Mouse (Mus musculus) lung, embryonic 15.5 days (tissue): Measurements from ENCODE around the gene Prkag2. TPM values are rescaled to one million over a fixed set of nuclear protein-coding genes. Genes with fewer than 3 reads are reported as not detected.

ENCODE experiments used
- ATAC-seq: fragments of 200-750 bp; cut with Nextera tagmentation; 2 replicates; pipeline ENCODE4 v1.8.0; 2017; ENCODE audit warnings: moderate number of reproducible peaks, borderline replicate concordance; ENCODE audit not compliant: low FRiP score, low TSS enrichment; ENCODE audit errors: extremely low read depth
- H3K27ac ChIP-seq: fragments of 300-500 bp; sonication (generic); 2 replicates; pipeline ENCODE4 v1.5.1; 2015; ENCODE audit warnings: moderate library complexity, mild to moderate bottlenecking, inconsistent platforms
- H3K27me3 ChIP-seq: fragments of 300-500 bp; sonication (generic); 2 replicates; pipeline ENCODE4 v1.6.1; 2015; ENCODE audit warnings: inconsistent platforms
- H3K36me3 ChIP-seq: fragments of 300-500 bp; sonication (generic); 2 replicates; pipeline ENCODE4 v1.6.1; 2015; ENCODE audit warnings: inconsistent platforms
- H3K4me1 ChIP-seq: fragments of 300-500 bp; sonication (generic); 2 replicates; pipeline ENCODE4 v1.6.1; 2015; ENCODE audit warnings: inconsistent platforms
- H3K4me2 ChIP-seq: fragments of 300-500 bp; sonication (generic); 2 replicates; pipeline ENCODE4 v1.6.1; 2015; ENCODE audit warnings: inconsistent platforms, mild to moderate bottlenecking, moderate library complexity
- H3K4me3 ChIP-seq: fragments of 300-500 bp; sonication (generic); 2 replicates; pipeline ENCODE4 v1.5.1; 2015; ENCODE audit warnings: mild to moderate bottlenecking, inconsistent platforms
- H3K9ac ChIP-seq: fragments of 300-500 bp; sonication (generic); 2 replicates; pipeline ENCODE4 v1.6.1; 2015; ENCODE audit warnings: inconsistent platforms
- H3K9me3 ChIP-seq: fragments of 300-500 bp; sonication (generic); 2 replicates; pipeline ENCODE4 v1.6.1; 2016; ENCODE audit warnings: inconsistent platforms
- WGBS: fragments of 180-500 bp; shearing (Covaris S2); methylation state at CpG from one replicate; pipeline ENCODE4 v1.1.7; 2015; 5-methylcytosine and 5-hydroxymethylcytosine counted together
- polyA plus RNA-seq: library from polyadenylated mRNA; unstranded; fragments of >200 nt; fragmentation: Nextera tagmentation; extraction: Ambion mirVana; gene quantifications from 2 replicates; pipeline ENCODE4 v1.2.1, GENCODE M21; 2015

Gene Prkag2
- polyA plus RNA-seq: 27.9 and 30.2 TPM in 2 replicates

DNA sequence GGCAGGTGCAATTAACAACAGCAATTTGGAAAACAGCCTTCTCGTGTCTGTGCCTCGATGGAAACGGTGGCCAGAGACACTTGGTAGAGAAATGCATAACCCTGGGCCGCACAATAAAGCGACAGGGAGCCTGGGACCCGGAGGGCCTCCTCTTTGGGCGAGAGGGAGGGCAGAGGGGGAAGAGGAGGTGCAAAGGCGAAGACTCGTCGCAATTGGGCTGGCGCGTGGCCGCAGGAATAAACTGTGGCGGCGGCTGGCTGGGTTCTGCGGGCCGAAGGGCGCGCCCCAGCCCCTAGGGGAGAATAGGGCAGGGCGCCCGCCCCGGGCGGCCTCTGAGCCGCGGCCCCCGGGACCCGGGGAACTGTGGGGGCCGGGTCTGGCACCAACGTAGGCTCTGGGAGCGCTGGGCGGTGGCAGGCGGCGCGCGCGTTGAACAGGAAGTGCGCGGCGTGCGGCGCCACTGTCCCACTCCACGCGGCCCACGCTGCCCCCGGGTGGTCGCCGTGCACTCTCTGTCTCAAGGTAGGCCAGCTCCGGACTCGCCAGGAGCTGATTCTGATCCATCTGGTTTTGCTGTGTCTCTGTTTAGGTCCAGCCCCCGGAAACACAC lies at the start of gene Prkag2:
Prkag2 (minus strand) TSS at position 127 of the 610 bp plus-strand sequence.
- peak; percentile 58; the same call in 1 of the 2 replicates for ATAC-seq
- H3K4me2 ChIP-seq: peak within 1 kb of the TSS; percentile 99
- H3K9me3 ChIP-seq: no peaks in the 10 kb centered on the region
- peaks cover 7% of the 10 kb centered on the region for H3K4me1 ChIP-seq
- peak within 1 kb of the TSS; percentile 42 for H3K9ac ChIP-seq
- under 1% methylated on average over 48 of the region's 50 CpGs for WGBS
- no peaks in the 10 kb centered on the region for H3K36me3 ChIP-seq
- H3K27ac ChIP-seq: peak within 1 kb of the TSS; percentile 58; the same call in 1 of the 2 replicates
- peak within 1 kb of the TSS; percentile 60 for H3K4me3 ChIP-seq
- peaks cover 26% of the 10 kb centered on the region for H3K27me3 ChIP-seq

DNA sequence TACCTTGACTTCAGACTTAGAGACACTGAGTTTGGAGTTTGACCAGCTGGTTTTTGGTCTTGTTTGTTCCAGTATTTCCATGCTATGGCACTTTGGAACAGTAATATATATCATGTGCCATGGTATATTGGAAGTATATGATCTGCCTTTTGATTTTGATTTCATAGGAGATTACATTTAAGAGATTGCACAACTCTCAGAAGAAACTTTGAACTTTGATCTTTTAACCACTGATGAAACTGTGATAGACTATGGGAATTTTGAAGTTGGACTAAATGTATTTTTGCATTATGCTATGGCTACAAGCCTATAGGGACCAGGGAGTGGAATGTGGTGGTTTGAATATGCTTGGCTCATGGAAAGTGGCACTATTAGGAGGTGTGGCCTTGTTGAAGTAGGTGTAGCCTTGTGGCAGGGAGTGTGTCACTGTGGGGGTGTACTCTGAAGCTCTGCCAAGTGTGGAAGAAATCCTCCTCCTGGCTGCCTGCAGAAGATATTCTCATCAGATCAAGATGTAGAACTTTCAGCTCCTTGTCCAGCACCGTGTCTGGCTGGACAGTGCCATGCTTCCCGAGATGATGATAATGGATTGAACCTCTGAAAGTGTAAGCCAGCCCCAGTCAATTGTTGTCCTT lies 49.0 kb upstream of the Prkag2 start:
- H3K9me3 ChIP-seq: no peaks in the 10 kb centered on the region
- no peaks in the 10 kb centered on the region for H3K36me3 ChIP-seq
- no peak overlapping the region for H3K27ac ChIP-seq
- no peaks in the 10 kb centered on the region for H3K4me1 ChIP-seq
- H3K4me3 ChIP-seq: no peak overlapping the region
- WGBS: 66% methylated on average over 2 of the region's 2 CpGs
- no peak for ATAC-seq
- H3K4me2 ChIP-seq: no peak overlapping the region
- H3K9ac ChIP-seq: no peak overlapping the region
- H3K27me3 ChIP-seq: no peaks in the 10 kb centered on the region

GRCm38 (mm10) chr5:25146705-25147104 lies 46.3 kb upstream of the Prkag2 start:
- 79% methylated on average over 7 of the region's 7 CpGs for WGBS
- Histone ChIP-seq H3K27me3 (no peaks in the 10 kb centered on the region), H3K9ac (no peak overlapping the region), H3K4me2 (no peak overlapping the region), H3K36me3 (no peaks in the 10 kb centered on the region), H3K27ac (no peak overlapping the region), H3K9me3 (no peaks in the 10 kb centered on the region), H3K4me3 (no peak overlapping the region), H3K4me1 (no peaks in the 10 kb centered on the region)
- no peak for ATAC-seq

DNA sequence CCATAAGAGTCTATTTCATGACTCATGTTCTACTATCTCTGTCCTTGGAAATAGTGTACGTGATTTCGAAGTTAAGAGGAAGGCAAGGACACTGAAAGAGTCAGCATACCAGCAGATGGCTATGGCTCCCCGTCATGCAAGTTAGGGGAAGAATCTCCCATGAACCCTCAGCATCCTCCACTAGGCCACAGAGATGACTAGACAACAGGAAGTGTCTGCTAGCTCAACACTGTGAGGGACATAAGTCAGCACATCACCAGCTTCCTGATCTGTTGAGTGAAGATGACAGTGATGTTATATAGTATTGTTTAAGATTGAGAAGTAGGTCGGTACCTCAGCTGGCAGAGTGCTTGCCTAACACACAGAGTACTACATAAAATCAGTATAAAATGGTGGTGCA lies 27.4 kb upstream of the Prkag2 start:
- no peaks in the 10 kb centered on the region for H3K27me3 ChIP-seq
- no peak overlapping the region for H3K27ac ChIP-seq
- no peak overlapping the region for H3K4me3 ChIP-seq
- H3K4me2 ChIP-seq: no peak overlapping the region
- H3K36me3 ChIP-seq: no peaks in the 10 kb centered on the region
- no peaks in the 10 kb centered on the region for H3K9me3 ChIP-seq
- no peak for ATAC-seq
- 81% methylated on average over 4 of the region's 4 CpGs for WGBS
- H3K9ac ChIP-seq: no peak overlapping the region
- H3K4me1 ChIP-seq: no peaks in the 10 kb centered on the region

- Histone ChIP-seq H3K4me3 (no peak overlapping the region), H3K27ac (no peak overlapping the region), H3K36me3 (no peaks in the 10 kb centered on the region), H3K4me1 (no peaks in the 10 kb centered on the region), H3K4me2 (no peak overlapping the region), H3K9me3 (no peaks in the 10 kb centered on the region), H3K27me3 (no peaks in the 10 kb centered on the region), H3K9ac (no peak overlapping the region)
- ATAC-seq: no peak
- 81% methylated on average over 3 of the region's 3 CpGs for WGBS
Measured at GRCm38 (mm10) chr5:25125884-25126560, 25.6 kb upstream of the Prkag2 start.

- no peak overlapping the region for H3K27ac ChIP-seq
- WGBS: 76% methylated on average over 1 of the region's 1 CpGs
- no peaks in the 10 kb centered on the region for H3K36me3 ChIP-seq
- H3K9me3 ChIP-seq: no peaks in the 10 kb centered on the region
- H3K4me1 ChIP-seq: no peaks in the 10 kb centered on the region
- no peak overlapping the region for H3K9ac ChIP-seq
- no peak overlapping the region for H3K4me2 ChIP-seq
- no peaks in the 10 kb centered on the region for H3K27me3 ChIP-seq
- H3K4me3 ChIP-seq: no peak overlapping the region
- ATAC-seq: no peak
Measured at GRCm38 (mm10) chr5:25122534-25122933, 22.1 kb upstream of the Prkag2 start.

- Histone ChIP-seq H3K9me3 (no peaks in the 10 kb centered on the region), H3K36me3 (no peaks in the 10 kb centered on the region), H3K27ac (no peak overlapping the region), H3K4me2 (no peak overlapping the region), H3K27me3 (no peaks in the 10 kb centered on the region), H3K4me1 (no peaks in the 10 kb centered on the region), H3K4me3 (no peak overlapping the region), H3K9ac (no peak overlapping the region)
- 77% methylated on average over 5 of the region's 5 CpGs for whole genome bisulfite sequencing
- no peak for ATAC-seq
Measured at GRCm38 (mm10) chr5:25119148-25119547, 18.7 kb upstream of the Prkag2 start.

GRCm38 (mm10) chr5:25115997-25116396 lies 15.6 kb upstream of the Prkag2 start:
- no peaks in the 10 kb centered on the region for H3K4me1 ChIP-seq
- ATAC-seq: no peak
- WGBS: 76% methylated on average over 5 of the region's 5 CpGs
- no peaks in the 10 kb centered on the region for H3K36me3 ChIP-seq
- no peaks in the 10 kb centered on the region for H3K27me3 ChIP-seq
- H3K9ac ChIP-seq: no peak overlapping the region
- H3K4me2 ChIP-seq: no peak overlapping the region
- no peak overlapping the region for H3K4me3 ChIP-seq
- no peak overlapping the region for H3K27ac ChIP-seq
- no peaks in the 10 kb centered on the region for H3K9me3 ChIP-seq

- no peak for ATAC-seq
- Histone ChIP-seq H3K9me3 (no peaks in the 10 kb centered on the region), H3K36me3 (no peaks in the 10 kb centered on the region), H3K9ac (no peak overlapping the region), H3K27me3 (no peaks in the 10 kb centered on the region), H3K4me1 (no peaks in the 10 kb centered on the region), H3K27ac (no peak overlapping the region), H3K4me3 (no peak overlapping the region), H3K4me2 (no peak overlapping the region)
- 58% methylated on average over 5 of the region's 5 CpGs for WGBS
Measured at GRCm38 (mm10) chr5:25115216-25115615, 14.8 kb upstream of the Prkag2 start.

- Histone ChIP-seq H3K27ac (no peak overlapping the region), H3K9me3 (no peaks in the 10 kb centered on the region), H3K36me3 (no peaks in the 10 kb centered on the region), H3K4me1 (no peaks in the 10 kb centered on the region), H3K4me2 (no peak overlapping the region), H3K4me3 (no peak overlapping the region), H3K27me3 (no peaks in the 10 kb centered on the region), H3K9ac (no peak overlapping the region)
- no peak for ATAC-seq
Measured at GRCm38 (mm10) chr5:25114110-25114509, 13.7 kb upstream of the Prkag2 start.

GRCm38 (mm10) chr5:25110314-25110713 lies 9.9 kb upstream of the Prkag2 start:
- H3K9ac ChIP-seq: no peak overlapping the region
- H3K9me3 ChIP-seq: no peaks in the 10 kb centered on the region
- no peaks in the 10 kb centered on the region for H3K27me3 ChIP-seq
- 73% methylated on average over 3 of the region's 3 CpGs for WGBS
- H3K4me1 ChIP-seq: no peaks in the 10 kb centered on the region
- no peak overlapping the region for H3K4me2 ChIP-seq
- H3K36me3 ChIP-seq: no peaks in the 10 kb centered on the region
- no peak for ATAC-seq
- H3K4me3 ChIP-seq: no peak overlapping the region
- no peak overlapping the region for H3K27ac ChIP-seq

GRCm38 (mm10) chr5:25105748-25106147 lies 5.3 kb upstream of the Prkag2 start:
- no peak overlapping the region for H3K4me2 ChIP-seq
- ATAC-seq: no peak
- no peaks in the 10 kb centered on the region for H3K36me3 ChIP-seq
- H3K4me1 ChIP-seq: peaks cover 7% of the 10 kb centered on the region
- H3K9me3 ChIP-seq: no peaks in the 10 kb centered on the region
- H3K4me3 ChIP-seq: no peak overlapping the region
- H3K9ac ChIP-seq: no peak overlapping the region
- no peaks in the 10 kb centered on the region for H3K27me3 ChIP-seq
- no peak overlapping the region for H3K27ac ChIP-seq
